Mouse (Mus musculus): ENCODE data around the gene Nrbf2.

GRCm38 (mm10) chr10:67284761-67285175, 337 bp downstream of the Nrbf2 start:
- no peak for TF ChIP-seq CHD2 (IDR thresholded peaks at IDR 0.05; ENCODE audit: low read depth, low read length)
- TF ChIP-seq MAFK (IDR thresholded peaks at IDR 0.05; ENCODE audit: insufficient read depth, low read depth, low read length) = no peak
